Mouse (Mus musculus): ENCODE measurements around the gene Tha1. TPM values are rescaled to one million over a fixed set of nuclear protein-coding genes. Genes with fewer than 3 reads are reported as not detected.

Tha1 gene
- polyA plus RNA-seq, 1 experiment from 2014 or later, result 2.6 TPM

- Histone ChIP-seq H3K4me3 (ENCODE audit: low read depth, low read length) (no peak overlapping the region), H3K4me2 (ENCODE audit: low read depth, low read length) (no peak overlapping the region), H3K4me1 (ENCODE audit: control insufficient read depth, low read depth, low read length) (no peaks in the 10 kb centered on the region), H3K27ac (ENCODE audit: low read length) (no peak overlapping the region), H3K27me3 (ENCODE audit: control insufficient read depth, insufficient read depth, low read depth, low read length) (peaks cover 33% of the 10 kb centered on the region), H3K9ac (ENCODE audit: low read depth, low read length) (no peak overlapping the region), H3K36me3 (ENCODE audit: control insufficient read depth, insufficient read depth) (no peaks in the 10 kb centered on the region), H3K9me3 (replicated peaks; ENCODE audit: control insufficient read depth, low read length) (no peaks in the 10 kb centered on the region)
- WGBS (ENCODE audit: insufficient replicate concordance), result 32% methylated on average over 11 of the region's 11 CpGs
- ATAC-seq (ENCODE audit: low read depth), result no peak
These were observed 10.0 kb downstream of the Tha1 start for GRCm38 (mm10) chr11:117863174-117863856.

- ATAC-seq (ENCODE audit: low read depth), result no peak
- Histone ChIP-seq H3K36me3 (ENCODE audit: control insufficient read depth, insufficient read depth) (peaks cover 25% of the 10 kb centered on the region), H3K4me3 (ENCODE audit: low read depth, low read length) (no peak within 1 kb of the TSS), H3K9me3 (replicated peaks; ENCODE audit: control insufficient read depth, low read length) (no peaks in the 10 kb centered on the region; the same call in 1 of the 2 replicates), H3K4me2 (ENCODE audit: low read depth, low read length) (no peak within 1 kb of the TSS), H3K27me3 (ENCODE audit: control insufficient read depth, insufficient read depth, low read depth, low read length) (peaks cover 33% of the 10 kb centered on the region), H3K4me1 (ENCODE audit: control insufficient read depth, low read depth, low read length) (no peaks in the 10 kb centered on the region), H3K9ac (ENCODE audit: low read depth, low read length) (no peak within 1 kb of the TSS), H3K27ac (ENCODE audit: low read length) (no peak within 1 kb of the TSS)
- WGBS (ENCODE audit: insufficient replicate concordance), result 5% methylated on average over 23 of the region's 23 CpGs
These were observed 12.7 kb downstream of the Tha1 start, which contains the start of gene Tmem235 for GRCm38 (mm10) chr11:117860601-117861000. Tmem235 (plus strand) TSS chr11:117860752.

- no peak overlapping the region for H3K9ac ChIP-seq (ENCODE audit: low read depth, low read length)
- no peaks in the 10 kb centered on the region; the same call in 1 of the 2 replicates for H3K9me3 ChIP-seq (replicated peaks; ENCODE audit: control insufficient read depth, low read length)
- H3K36me3 ChIP-seq (ENCODE audit: control insufficient read depth, insufficient read depth), result peaks cover 46% of the 10 kb centered on the region
- ATAC-seq (ENCODE audit: low read depth), result 0 out of 2 replicates have a peak, but pooled peaks have one; percentile 5
- H3K27me3 ChIP-seq (ENCODE audit: control insufficient read depth, insufficient read depth, low read depth, low read length), result peaks cover 33% of the 10 kb centered on the region
- H3K4me1 ChIP-seq (ENCODE audit: control insufficient read depth, low read depth, low read length), result no peaks in the 10 kb centered on the region
- no peak overlapping the region for H3K4me2 ChIP-seq (ENCODE audit: low read depth, low read length)
- 61% methylated on average over 3 of the region's 3 CpGs for whole genome bisulfite sequencing (ENCODE audit: insufficient replicate concordance)
- no peak overlapping the region for H3K27ac ChIP-seq (ENCODE audit: low read length)
- no peak overlapping the region for H3K4me3 ChIP-seq (ENCODE audit: low read depth, low read length)
These were observed 14.9 kb downstream of the Tha1 start for GRCm38 (mm10) chr11:117858392-117858791.

- H3K4me2 ChIP-seq (ENCODE audit: low read depth, low read length), result no peak overlapping the region
- no peaks in the 10 kb centered on the region for H3K4me1 ChIP-seq (ENCODE audit: control insufficient read depth, low read depth, low read length)
- no peak overlapping the region for H3K4me3 ChIP-seq (ENCODE audit: low read depth, low read length)
- H3K27me3 ChIP-seq (ENCODE audit: control insufficient read depth, insufficient read depth, low read depth, low read length), result peaks cover 30% of the 10 kb centered on the region
- H3K9ac ChIP-seq (ENCODE audit: low read depth, low read length), result no peak overlapping the region
- no peak for ATAC-seq (ENCODE audit: low read depth)
- H3K27ac ChIP-seq (ENCODE audit: low read length), result no peak overlapping the region
- H3K9me3 ChIP-seq (replicated peaks; ENCODE audit: control insufficient read depth, low read length), result no peaks in the 10 kb centered on the region; the same call in 1 of the 2 replicates
- WGBS (ENCODE audit: insufficient replicate concordance), result 91% methylated on average over 10 of the region's 10 CpGs
- H3K36me3 ChIP-seq (ENCODE audit: control insufficient read depth, insufficient read depth), result peaks cover 55% of the 10 kb centered on the region
These were observed 15.8 kb downstream of the Tha1 start for GRCm38 (mm10) chr11:117857462-117857861.

GRCm38 (mm10) chr11:117855975-117856374 is 17.3 kb downstream of the Tha1 start:
- ATAC-seq (ENCODE audit: low read depth), result no peak
- Histone ChIP-seq H3K9ac (ENCODE audit: low read depth, low read length) (no peak overlapping the region), H3K27me3 (ENCODE audit: control insufficient read depth, insufficient read depth, low read depth, low read length) (peaks cover 18% of the 10 kb centered on the region), H3K9me3 (replicated peaks; ENCODE audit: control insufficient read depth, low read length) (no peaks in the 10 kb centered on the region; the same call in 1 of the 2 replicates), H3K4me3 (ENCODE audit: low read depth, low read length) (no peak overlapping the region), H3K27ac (ENCODE audit: low read length) (no peak overlapping the region), H3K36me3 (ENCODE audit: control insufficient read depth, insufficient read depth) (peaks cover 66% of the 10 kb centered on the region), H3K4me1 (ENCODE audit: control insufficient read depth, low read depth, low read length) (peaks cover 8% of the 10 kb centered on the region), H3K4me2 (ENCODE audit: low read depth, low read length) (no peak overlapping the region)
- 78% methylated on average over 1 of the region's 1 CpGs for WGBS (ENCODE audit: insufficient replicate concordance)

- 86% methylated on average over 5 of the region's 5 CpGs for WGBS (ENCODE audit: insufficient replicate concordance)
- Histone ChIP-seq H3K4me1 (ENCODE audit: control insufficient read depth, low read depth, low read length) (peaks cover 12% of the 10 kb centered on the region), H3K4me2 (ENCODE audit: low read depth, low read length) (no peak overlapping the region), H3K27ac (ENCODE audit: low read length) (no peak overlapping the region), H3K4me3 (ENCODE audit: low read depth, low read length) (no peak overlapping the region), H3K36me3 (ENCODE audit: control insufficient read depth, insufficient read depth) (peaks cover 68% of the 10 kb centered on the region), H3K27me3 (ENCODE audit: control insufficient read depth, insufficient read depth, low read depth, low read length) (peaks cover 12% of the 10 kb centered on the region), H3K9ac (ENCODE audit: low read depth, low read length) (no peak overlapping the region), H3K9me3 (replicated peaks; ENCODE audit: control insufficient read depth, low read length) (no peaks in the 10 kb centered on the region; the same call in 1 of the 2 replicates)
- ATAC-seq (ENCODE audit: low read depth), result no peak
These were observed 17.9 kb downstream of the Tha1 start for GRCm38 (mm10) chr11:117855360-117855759.

- no peak overlapping the region for H3K27ac ChIP-seq (ENCODE audit: low read length)
- ATAC-seq (ENCODE audit: low read depth), result no peak
- no peak overlapping the region for H3K4me3 ChIP-seq (ENCODE audit: low read depth, low read length)
- H3K36me3 ChIP-seq (ENCODE audit: control insufficient read depth, insufficient read depth), result peaks cover 68% of the 10 kb centered on the region
- H3K27me3 ChIP-seq (ENCODE audit: control insufficient read depth, insufficient read depth, low read depth, low read length), result peaks cover 2% of the 10 kb centered on the region
- no peak overlapping the region for H3K9ac ChIP-seq (ENCODE audit: low read depth, low read length)
- 89% methylated on average over 9 of the region's 9 CpGs for WGBS (ENCODE audit: insufficient replicate concordance)
- no peak overlapping the region for H3K4me2 ChIP-seq (ENCODE audit: low read depth, low read length)
- no peaks in the 10 kb centered on the region; the same call in 1 of the 2 replicates for H3K9me3 ChIP-seq (replicated peaks; ENCODE audit: control insufficient read depth, low read length)
- peaks cover 14% of the 10 kb centered on the region for H3K4me1 ChIP-seq (ENCODE audit: control insufficient read depth, low read depth, low read length)
These were observed 19.0 kb downstream of the Tha1 start for GRCm38 (mm10) chr11:117854241-117854640.

GRCm38 (mm10) chr11:117852875-117853274 is 20.4 kb downstream of the Tha1 start:
- H3K27me3 ChIP-seq (ENCODE audit: control insufficient read depth, insufficient read depth, low read depth, low read length), result no peaks in the 10 kb centered on the region
- ATAC-seq (ENCODE audit: low read depth), result no peak
- 81% methylated on average over 3 of the region's 3 CpGs for WGBS (ENCODE audit: insufficient replicate concordance)

GRCm38 (mm10) chr11:117848985-117849671 is 24.2 kb downstream of the Tha1 start, which contains the start of gene Birc5:
Birc5 (plus strand) TSS chr11:117849251.
- peak within 1 kb of the TSS; percentile 91 for H3K9ac ChIP-seq (ENCODE audit: low read depth, low read length)
- peak within 1 kb of the TSS; percentile 98 for H3K4me2 ChIP-seq (ENCODE audit: low read depth, low read length)
- peak within 1 kb of the TSS; percentile 87 for H3K4me3 ChIP-seq (ENCODE audit: low read depth, low read length)
- H3K27ac ChIP-seq (ENCODE audit: low read length), result peak within 1 kb of the TSS; percentile 95
- H3K9me3 ChIP-seq (replicated peaks; ENCODE audit: control insufficient read depth, low read length), result no peaks in the 10 kb centered on the region
- peak; percentile 87 for ATAC-seq (ENCODE audit: low read depth)
- peaks cover 41% of the 10 kb centered on the region for H3K4me1 ChIP-seq (ENCODE audit: control insufficient read depth, low read depth, low read length)
- H3K27me3 ChIP-seq (ENCODE audit: control insufficient read depth, insufficient read depth, low read depth, low read length), result no peaks in the 10 kb centered on the region
- WGBS (ENCODE audit: insufficient replicate concordance), result under 1% methylated on average over 51 of the region's 51 CpGs
- H3K36me3 ChIP-seq (ENCODE audit: control insufficient read depth, insufficient read depth), result peaks cover 29% of the 10 kb centered on the region

More at GRCm38 (mm10) chr11:117852875-117853274, 20.4 kb downstream of the Tha1 start:
- Histone ChIP-seq H3K4me2 (ENCODE audit: low read depth, low read length) (no peak overlapping the region), H3K4me1 (ENCODE audit: control insufficient read depth, low read depth, low read length) (peaks cover 23% of the 10 kb centered on the region), H3K27ac (ENCODE audit: low read length) (no peak overlapping the region), H3K9me3 (replicated peaks; ENCODE audit: control insufficient read depth, low read length) (no peaks in the 10 kb centered on the region; the same call in 1 of the 2 replicates), H3K36me3 (ENCODE audit: control insufficient read depth, insufficient read depth) (peaks cover 64% of the 10 kb centered on the region), H3K9ac (ENCODE audit: low read depth, low read length) (no peak overlapping the region), H3K4me3 (ENCODE audit: low read depth, low read length) (no peak overlapping the region)
